Mouse (Mus musculus) ES-E14 (cell line): Measurements from ENCODE around the gene Nfasc.

Experiments
- CHD2 ChIP-seq: IDR thresholded peaks from 2 replicates; pipeline ENCODE4 v1.6.1; 2014; ENCODE audit warnings: mild to moderate bottlenecking, low read depth, low read length, inconsistent platforms
- HCFC1 ChIP-seq: IDR thresholded peaks from 2 replicates; pipeline ENCODE4 v1.6.1; 2012; ENCODE audit warnings: low read length, inconsistent platforms, borderline replicate concordance; ENCODE audit not compliant: insufficient read depth
- MAFK ChIP-seq: IDR thresholded peaks from 2 replicates; pipeline ENCODE4 v1.6.1; 2014; ENCODE audit warnings: mild to moderate bottlenecking, low read depth, low read length, inconsistent platforms; ENCODE audit not compliant: insufficient read depth
- ZC3H11A ChIP-seq: IDR thresholded peaks from 2 replicates; pipeline ENCODE4 v1.6.1; 2012; ENCODE audit warnings: low read depth, mild to moderate bottlenecking, inconsistent platforms, low read length, borderline replicate concordance
- ZNF384 ChIP-seq: IDR thresholded peaks from 2 replicates; pipeline ENCODE4 v1.6.1; 2012; ENCODE audit warnings: low read depth, low read length, inconsistent platforms

GRCm38 (mm10) chr1:132755211-132755610 is 13.6 kb upstream of the Nfasc start:
- TF ChIP-seq HCFC1 (no peak), ZC3H11A (no peak), ZNF384 (no peak), CHD2 (no peak), MAFK (no peak)
